Mouse (Mus musculus) left cerebral cortex, adult 6 months (tissue): ENCODE results near the gene Sult3a1. TPM values are rescaled to one million over a fixed set of nuclear protein-coding genes. Genes with fewer than 3 reads are reported as not detected.

Experiments used
- long read RNA-seq, 2 experiments: library from polyadenylated mRNA; unstranded; transcript quantifications; one replicate each; pipeline ENCODE4 v2.0.0; 2019 to 2020
- polyA plus RNA-seq: library from polyadenylated mRNA; unstranded; fragments of <200 nt; fragmentation: Nextera tagmentation; gene quantifications from 2 replicates; pipeline ENCODE4 v1.2.3, GENCODE M21; 2021

The Sult3a1 gene
- not detected in 2 replicates for polyA plus RNA-seq
- long read RNA-seq, experiment 1: 0 reads
- long read RNA-seq, experiment 2: 0 reads

GRCm38 (mm10) chr10:33857421-33857820, at the start of gene Sult3a1:
TSS of gene Sult3a1 (plus strand) at chr10:33857721.

DNA sequence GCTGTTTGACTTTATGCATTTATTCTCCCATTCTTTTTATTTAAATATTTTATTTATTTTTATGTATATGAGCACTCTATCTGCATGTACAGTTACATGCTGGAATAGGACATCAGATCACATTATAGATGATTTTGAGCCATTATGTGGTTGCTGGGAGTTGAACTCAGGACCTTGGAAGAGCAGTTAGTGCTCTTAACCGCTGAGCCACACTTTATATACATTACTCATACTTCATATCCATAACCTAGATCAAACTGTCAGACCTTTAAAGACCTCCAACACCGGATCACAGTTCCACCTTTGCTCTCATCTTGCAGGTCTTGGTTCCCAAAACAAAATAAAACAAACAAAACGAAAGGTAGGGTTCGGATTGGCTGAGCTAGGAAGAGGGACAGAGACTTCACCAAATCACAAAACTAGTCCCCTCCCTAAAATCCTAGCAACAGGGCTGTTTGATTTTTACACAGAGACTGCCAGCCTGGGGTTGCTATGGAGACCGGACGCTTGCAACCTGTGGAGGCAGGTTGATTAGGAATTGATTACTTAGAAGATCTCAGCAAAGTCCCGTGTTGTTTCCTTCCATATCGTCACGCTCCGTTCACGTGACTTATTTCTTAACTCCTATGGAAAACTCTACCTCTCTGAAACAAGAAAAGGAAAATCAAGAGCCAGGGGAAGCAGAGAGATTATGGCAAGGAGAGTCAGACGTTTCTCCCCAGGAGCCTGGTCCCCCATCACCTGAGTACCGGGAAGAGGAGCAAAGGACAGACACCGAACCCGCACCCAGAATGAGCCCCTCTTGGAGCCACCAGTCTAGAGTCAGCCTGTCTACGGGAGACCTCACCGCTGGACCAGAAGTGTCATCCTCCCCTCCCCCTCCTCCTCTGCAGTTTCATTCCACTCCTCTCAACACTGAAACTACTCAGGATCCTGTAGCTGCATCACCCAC, 47.3 kb downstream of the Sult3a1 start, which contains the start of gene Rsph4a:
TSS of gene Rsph4a (plus strand) at position 582 of the 952 bp plus-strand sequence.

Other genes with a start within 250 kb of the Sult3a1 start
- 25.3 and 30.4 TPM in 2 replicates for gene Clvs2, start 233.0 kb upstream of the Sult3a1 start, polyA plus RNA-seq
- not detected in 2 replicates for gene Sult3a2, start 71.0 kb upstream of the Sult3a1 start, polyA plus RNA-seq
- gene Rsph4a, start 47.4 kb downstream of the Sult3a1 start, polyA plus RNA-seq: 0.80 TPM in 2 replicates
- gene Zup1, start 93.5 kb downstream of the Sult3a1 start, polyA plus RNA-seq: 5.2 and 5.5 TPM in 2 replicates
- gene Rwdd1, start 161.9 kb downstream of the Sult3a1 start, polyA plus RNA-seq: 152 and 153 TPM in 2 replicates
- 0.21 and 0.24 TPM in 2 replicates for gene Trappc3l, start 179.9 kb downstream of the Sult3a1 start, polyA plus RNA-seq
- not detected in 2 replicates for gene Calhm4, start 186.6 kb downstream of the Sult3a1 start, polyA plus RNA-seq
- 3.3 and 3.4 TPM in 2 replicates for gene Calhm5, start 238.8 kb downstream of the Sult3a1 start, polyA plus RNA-seq